Mouse (Mus musculus) fibroblast of lung, adult 2 months (primary cell): Measurements from ENCODE around the gene Tectb.

Source experiments
- DNase-seq: peaks from one replicate; pipeline ENCODE4 v3.0.0-alpha.2; 2011; ENCODE audit warnings: low read depth

Tectb gene

GRCm38 (mm10) chr19:55209084-55209483, 28.6 kb downstream of the Tectb start:
- no peak for DNase-seq

DNA sequence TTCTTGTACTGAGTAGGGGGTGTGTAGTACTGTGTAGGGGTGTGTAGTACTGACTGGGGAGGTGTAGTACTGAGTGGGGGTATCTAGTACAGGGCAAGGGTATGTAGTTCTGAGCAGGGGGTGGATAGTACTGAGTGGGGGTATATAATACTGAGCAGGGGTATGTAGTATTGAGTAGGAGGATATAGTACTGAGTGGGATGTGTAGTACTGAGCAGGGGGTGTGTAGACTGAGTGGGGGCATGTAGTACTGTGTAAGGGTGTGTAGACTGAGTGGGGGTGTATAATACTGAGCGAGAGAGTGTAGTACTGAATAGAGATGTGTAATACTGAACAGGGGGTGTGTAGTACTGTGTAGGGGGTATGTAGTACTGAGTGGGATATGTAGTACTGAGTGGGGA, 31.2 kb downstream of the Tectb start:
- DNase-seq, result no peak

- no peak for DNase-seq
These were observed 33.2 kb downstream of the Tectb start for GRCm38 (mm10) chr19:55213617-55214340.

DNA sequence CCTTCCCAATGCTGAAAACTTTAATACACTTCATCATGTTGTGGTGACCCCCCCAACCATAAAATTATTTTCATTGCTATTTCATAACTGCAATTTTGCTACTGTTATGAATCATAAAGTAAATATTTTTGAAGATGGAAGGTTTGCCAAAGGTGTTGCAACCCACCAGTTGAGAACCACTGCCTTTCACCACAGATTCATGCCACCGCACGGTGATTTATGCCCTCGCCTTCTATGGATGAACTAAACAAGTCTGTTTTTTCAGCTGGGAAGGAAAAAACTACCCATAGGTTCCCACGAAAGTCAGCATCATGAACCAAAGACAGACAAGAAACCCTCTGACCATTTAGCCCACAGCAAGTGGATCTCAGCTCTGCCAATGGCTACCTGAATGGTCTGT, 36.3 kb downstream of the Tectb start:
- peak; percentile 90 for DNase-seq

- DNase-seq, result no peak
These were observed 36.8 kb downstream of the Tectb start for GRCm38 (mm10) chr19:55217365-55217764.

DNA sequence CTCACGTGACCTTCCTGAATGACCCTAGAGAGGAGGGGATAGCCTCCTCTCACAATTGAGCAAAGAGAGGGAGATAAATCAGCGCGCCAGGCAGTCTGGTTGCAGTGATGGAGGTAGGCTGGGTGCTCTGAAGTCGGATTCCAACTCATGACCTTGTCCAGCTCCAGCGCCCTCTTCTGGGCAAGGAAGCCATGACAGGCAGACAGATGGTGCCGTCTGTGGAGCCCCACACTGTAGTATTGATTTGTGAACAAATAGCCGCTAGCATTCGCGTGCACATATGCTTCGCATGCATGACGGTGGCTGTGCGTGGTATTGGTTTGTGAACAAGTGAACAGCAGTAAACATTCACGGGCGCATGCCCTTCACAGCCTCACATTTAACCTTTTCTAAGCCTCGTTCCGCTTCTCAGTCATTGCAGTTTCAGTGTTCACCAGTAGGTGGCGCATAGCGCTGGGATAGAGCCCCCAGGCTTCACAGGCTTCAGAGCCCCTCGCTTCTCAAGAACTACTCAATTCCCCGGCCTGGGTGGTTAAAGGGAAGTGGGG, 37.7 kb downstream of the Tectb start:
- peak; percentile 36 for DNase-seq

DNA sequence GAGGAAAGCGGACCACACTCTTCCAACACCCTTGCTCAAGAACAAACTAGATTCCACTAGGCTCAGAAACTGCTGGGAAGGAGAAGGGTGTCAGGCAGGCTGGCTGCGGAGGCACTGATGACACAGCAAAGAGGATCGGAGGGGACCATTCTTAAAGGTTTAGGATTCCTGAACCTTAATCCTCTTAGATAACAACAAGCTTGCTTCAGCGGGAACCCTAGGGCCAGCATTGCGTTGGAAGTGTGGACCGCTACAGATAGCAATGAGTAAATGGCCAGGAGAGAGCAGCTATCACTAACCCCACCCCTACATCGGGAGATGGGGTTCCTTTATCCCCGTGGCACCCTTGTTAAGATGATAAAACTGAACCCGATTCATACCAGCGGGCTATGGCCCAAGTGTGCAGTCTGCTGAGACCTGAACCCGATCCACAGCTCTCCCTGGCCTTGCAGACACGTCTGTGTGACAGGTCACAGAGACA, 38.2 kb downstream of the Tectb start:
- DNase-seq, result no peak

GRCm38 (mm10) chr19:55219359-55219758, 38.8 kb downstream of the Tectb start:
- no peak for DNase-seq

GRCm38 (mm10) chr19:55221208-55221607, 40.7 kb downstream of the Tectb start:
- no peak for DNase-seq

GRCm38 (mm10) chr19:55222268-55222667, 41.7 kb downstream of the Tectb start:
- DNase-seq, result no peak

- DNase-seq, result no peak
These were observed 46.1 kb downstream of the Tectb start for GRCm38 (mm10) chr19:55226621-55227020.

- DNase-seq, result no peak
These were observed 46.6 kb downstream of the Tectb start for GRCm38 (mm10) chr19:55227135-55227534.

- no peak for DNase-seq
These were observed 50.5 kb downstream of the Tectb start for GRCm38 (mm10) chr19:55231081-55231480.

DNA sequence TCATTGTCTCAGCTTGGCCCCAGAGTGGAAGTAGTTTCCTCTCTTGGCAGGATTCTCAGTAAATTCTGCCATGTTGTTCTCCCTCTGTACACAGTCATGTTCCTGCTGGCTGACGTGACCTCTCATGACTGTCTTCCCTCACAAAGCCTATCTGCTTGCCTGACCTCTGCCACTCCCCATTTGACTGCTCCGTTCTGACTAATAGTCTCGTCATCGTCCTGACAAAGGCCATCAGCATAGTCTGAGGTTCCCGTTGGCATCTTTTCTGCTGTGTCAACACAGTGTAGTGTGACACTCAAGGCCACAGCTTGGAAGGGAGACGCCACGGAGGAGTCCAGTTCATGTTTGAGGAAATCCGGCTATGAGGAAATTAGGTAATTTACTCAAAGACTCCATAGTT, 51.6 kb downstream of the Tectb start:
- peak; percentile 34 for DNase-seq

DNA sequence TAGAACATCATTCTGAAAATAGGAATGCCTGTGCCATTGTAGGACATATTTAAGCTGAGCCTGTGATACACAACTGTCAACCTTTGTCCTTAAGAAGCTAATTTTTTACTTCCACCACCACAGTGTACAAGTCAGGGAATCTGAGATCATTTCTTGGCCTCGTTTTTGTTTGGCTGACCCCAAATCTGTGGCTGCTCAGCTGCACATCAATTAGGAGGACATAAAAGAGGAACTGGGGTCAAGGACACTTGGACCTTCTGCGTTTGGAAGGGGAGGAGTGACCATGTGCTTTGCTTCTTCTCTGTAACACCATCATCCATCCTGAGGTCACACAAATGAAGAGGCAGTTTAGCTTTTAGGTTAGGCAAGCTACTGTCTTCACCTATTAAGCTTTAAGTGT, 55.5 kb downstream of the Tectb start:
- DNase-seq, result no peak

DNA sequence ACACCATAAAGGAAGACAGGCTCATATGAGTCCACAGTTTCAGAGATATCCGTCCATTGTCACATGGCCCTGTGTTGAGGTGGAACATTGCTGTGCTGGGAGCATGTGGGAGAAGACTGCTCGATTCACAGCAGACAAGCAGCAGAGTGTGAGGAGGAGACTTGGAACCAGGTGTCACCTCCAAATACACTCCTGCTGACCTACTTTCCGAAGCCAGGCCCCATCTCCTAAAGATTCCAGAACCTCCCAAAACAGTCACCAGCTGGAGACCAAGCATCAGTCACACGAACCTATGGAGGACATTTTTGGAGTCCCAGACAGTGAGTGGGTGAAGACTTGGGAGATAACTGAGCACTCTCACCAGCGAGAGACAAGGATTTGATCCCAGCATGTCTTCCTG, 56.0 kb downstream of the Tectb start:
- DNase-seq, result no peak

DNA sequence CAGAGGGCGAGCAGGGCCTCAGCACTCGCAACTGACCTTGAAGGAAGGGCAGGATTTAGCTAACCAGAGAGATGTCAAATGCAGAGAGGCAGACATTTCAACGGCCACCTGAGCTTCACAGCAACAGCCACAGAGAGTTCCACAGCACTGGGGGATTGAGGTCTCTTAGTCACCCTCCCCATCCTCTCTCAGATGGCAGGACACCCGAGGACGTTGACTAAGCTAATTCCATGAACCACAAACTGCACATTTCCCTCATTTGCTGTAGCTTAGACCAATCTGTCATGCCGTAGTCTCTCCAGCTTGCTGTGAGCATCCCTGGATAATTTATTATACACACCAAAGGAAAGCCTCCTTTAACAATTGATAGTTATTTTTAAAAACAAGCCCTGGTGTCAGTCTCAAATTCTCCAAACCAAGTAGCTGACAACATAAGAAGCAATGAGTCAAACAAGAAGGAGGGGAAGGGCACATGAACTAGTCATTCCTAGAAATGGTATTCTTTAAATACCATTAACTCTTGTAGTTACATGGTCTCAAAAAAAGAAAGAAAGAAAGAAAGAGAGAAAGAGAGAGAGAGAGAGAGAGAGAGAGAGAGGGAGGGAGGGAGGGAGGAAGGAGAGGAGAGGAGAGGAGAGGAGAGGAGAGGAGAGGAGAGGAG, 59.4 kb downstream of the Tectb start:
- no peak for DNase-seq

DNA sequence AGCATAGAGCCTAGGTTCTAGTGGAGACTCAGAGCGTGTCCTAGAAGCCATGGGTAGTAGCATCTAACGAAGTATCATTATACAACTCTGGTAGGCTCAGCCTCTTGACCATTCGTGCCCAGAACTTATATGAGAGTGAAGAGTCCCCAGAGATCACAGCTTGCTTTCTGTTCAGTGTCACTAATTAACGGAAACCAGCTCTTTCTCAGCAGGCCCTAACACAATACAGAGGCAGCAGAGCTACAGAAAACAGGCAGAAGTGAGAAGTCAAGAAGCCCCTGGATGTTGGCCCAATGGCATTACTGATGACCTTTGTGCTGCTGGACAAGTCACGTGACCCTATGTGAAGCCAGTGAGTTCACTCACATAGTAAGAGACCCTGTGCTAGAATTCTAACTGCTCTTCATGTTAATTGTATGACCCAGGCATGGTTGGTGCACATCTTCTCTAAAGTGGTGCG, 60.7 kb downstream of the Tectb start, which contains the start of gene Gucy2g:
Gene Gucy2g, minus strand, starts transcription at position 51 of the 460 bp plus-strand sequence.
- DNase-seq, result no peak

GRCm38 (mm10) chr19:55244791-55245231, 64.3 kb downstream of the Tectb start:
- peak; percentile 58 for DNase-seq
